Mouse (Mus musculus): Measurements from ENCODE around the gene Dhrs7b.
"Not testable (repeated sequence)": the region's sequence is repeated elsewhere in the genome, so short reads cannot be mapped to it uniquely, and the experiment has no call there.

Dhrs7b gene

GRCm38 (mm10) chr11:60830433-60831052 is at the start of gene Dhrs7b:
Dhrs7b (plus strand) TSS chr11:60830631.
- DNase-seq (ENCODE audit: low spot score in 2 of 2): peak; percentile 77 to 85

- no peak for DNase-seq (ENCODE audit: low spot score in 2 of 2)
Observed at GRCm38 (mm10) chr11:60784179-60784922, 46.1 kb upstream of the Dhrs7b start.

GRCm38 (mm10) chr11:60787595-60787994 is 42.8 kb upstream of the Dhrs7b start:
- DNase-seq (ENCODE audit: low spot score in 2 of 2): no peak

GRCm38 (mm10) chr11:60790472-60790871 is 40.0 kb upstream of the Dhrs7b start:
- no peak for DNase-seq (ENCODE audit: low spot score in 2 of 2)

GRCm38 (mm10) chr11:60796342-60796741 is 34.1 kb upstream of the Dhrs7b start:
- DNase-seq (ENCODE audit: low spot score in 2 of 2): no peak

GRCm38 (mm10) chr11:60799977-60800376 is 30.5 kb upstream of the Dhrs7b start:
- DNase-seq (ENCODE audit: low spot score in 2 of 2): no peak

- DNase-seq (ENCODE audit: low spot score in 2 of 2): no peak
Observed at GRCm38 (mm10) chr11:60800892-60801291, 29.5 kb upstream of the Dhrs7b start.

- DNase-seq (ENCODE audit: low spot score in 2 of 2): peak in 1 of 2 experiments; percentile 15
Observed at GRCm38 (mm10) chr11:60808286-60809070, 22.0 kb upstream of the Dhrs7b start.

- no peak for DNase-seq (ENCODE audit: low spot score in 2 of 2)
Observed at GRCm38 (mm10) chr11:60809546-60809945, 20.9 kb upstream of the Dhrs7b start.

- DNase-seq (ENCODE audit: low spot score in 2 of 2): peak; percentile 25 to 48
Observed at GRCm38 (mm10) chr11:60810046-60810965, 20.1 kb upstream of the Dhrs7b start.

GRCm38 (mm10) chr11:60811054-60811460 is 19.4 kb upstream of the Dhrs7b start:
- DNase-seq (ENCODE audit: low spot score in 2 of 2): peak; percentile 88 to 91

- DNase-seq (ENCODE audit: low spot score in 2 of 2): not testable (repeated sequence)
Observed at GRCm38 (mm10) chr11:60811618-60812017, 18.8 kb upstream of the Dhrs7b start, which contains the start of gene Shmt1. Shmt1 (minus strand) TSS chr11:60811718.

GRCm38 (mm10) chr11:60816398-60816797 is 14.0 kb upstream of the Dhrs7b start:
- DNase-seq (ENCODE audit: low spot score in 2 of 2): no peak

- DNase-seq (ENCODE audit: low spot score in 2 of 2): no peak
Observed at GRCm38 (mm10) chr11:60823771-60824170, 6.7 kb upstream of the Dhrs7b start.

GRCm38 (mm10) chr11:60825191-60825590 is 5.2 kb upstream of the Dhrs7b start:
- DNase-seq (ENCODE audit: low spot score in 2 of 2): no peak

GRCm38 (mm10) chr11:60826700-60827099 is 3.7 kb upstream of the Dhrs7b start:
- DNase-seq (ENCODE audit: low spot score in 2 of 2): no peak

GRCm38 (mm10) chr11:60827241-60827945 is 3.0 kb upstream of the Dhrs7b start:
- DNase-seq (ENCODE audit: low spot score in 2 of 2): no peak

- no peak for DNase-seq (ENCODE audit: low spot score in 2 of 2)
Observed at GRCm38 (mm10) chr11:60828903-60829302, 1.5 kb upstream of the Dhrs7b start.

- DNase-seq (ENCODE audit: low spot score in 2 of 2): no peak
Observed at GRCm38 (mm10) chr11:60836897-60837296, 6.5 kb downstream of the Dhrs7b start.

- DNase-seq (ENCODE audit: low spot score in 2 of 2): no peak
Observed at GRCm38 (mm10) chr11:60837644-60838406, 7.4 kb downstream of the Dhrs7b start.
